Comparison of ENCODE assay signal across 8 mouse cellular contexts in the genomic region with DNA sequence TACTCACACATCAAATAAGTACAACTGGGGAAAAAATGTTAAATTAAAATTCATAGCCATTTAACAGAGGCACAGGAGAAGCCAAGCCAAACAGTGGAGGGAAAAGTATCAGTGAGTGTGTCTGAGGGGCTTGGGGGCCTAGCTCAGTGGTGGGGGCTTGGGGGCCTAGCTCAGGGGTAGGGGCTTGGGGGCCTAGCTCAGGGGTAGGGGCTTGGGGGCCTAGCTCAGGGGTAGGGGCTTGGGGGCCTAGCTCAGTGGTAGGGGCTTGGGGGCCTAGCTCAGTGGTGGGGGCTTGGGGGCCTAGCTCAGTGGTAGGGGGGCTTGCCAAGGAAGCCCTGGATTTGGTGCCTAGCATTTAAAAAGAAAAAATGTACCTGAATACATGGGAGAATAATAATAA.
DNase-seq lines count a peak whose midpoint lies in the region; ATAC-seq and TF ChIP-seq lines count a peak whose summit lies in the region.
"Not testable (repeated sequence)": the region's sequence is repeated elsewhere in the genome, so short reads cannot be mapped to it uniquely, and the experiment has no call there.

No protein-coding gene starts in this region.

- not testable (repeated sequence) for H3K27me3 ChIP-seq in embryonic facial prominence, embryonic 11.5 days (ENCODE audit: control insufficient read depth, insufficient read depth, low read length); forebrain, embryonic 13.5 days; heart, embryonic 15.5 days; intestine, embryonic 14.5 days (replicated peaks; ENCODE audit: control insufficient read depth, insufficient read depth, low read length); limb, embryonic 12.5 days; lung, embryonic 14.5 days (ENCODE audit: insufficient read depth, low read length); midbrain, embryonic 13.5 days; neural tube, embryonic 15.5 days (replicated peaks)

- not testable (repeated sequence) for H3K4me1 ChIP-seq in embryonic facial prominence, embryonic 11.5 days (ENCODE audit: control insufficient read depth, insufficient read depth, low read length)
- H3K4me1 ChIP-seq in forebrain, embryonic 13.5 days: peaks cover 50% of the 10 kb centered on the region
- H3K4me1 ChIP-seq in heart, embryonic 15.5 days (replicated peaks): peaks cover 18% of the 10 kb centered on the region
- peaks cover 21% of the 10 kb centered on the region for H3K4me1 ChIP-seq in intestine, embryonic 14.5 days (replicated peaks; ENCODE audit: control insufficient read depth, insufficient read depth, low read length)
- H3K4me1 ChIP-seq in limb, embryonic 12.5 days (replicated peaks): peaks cover 36% of the 10 kb centered on the region
- H3K4me1 ChIP-seq in lung, embryonic 14.5 days (ENCODE audit: insufficient read depth): peaks cover 19% of the 10 kb centered on the region
- peaks cover 43% of the 10 kb centered on the region for H3K4me1 ChIP-seq in midbrain, embryonic 13.5 days (replicated peaks)
- peaks cover 38% of the 10 kb centered on the region for H3K4me1 ChIP-seq in neural tube, embryonic 15.5 days

- ATAC-seq in embryonic facial prominence, embryonic 11.5 days (replicated peaks; ENCODE audit: insufficient number of reproducible peaks, low FRiP score, low TSS enrichment, low read depth): peak; percentile 76; the same call in 1 of the 2 replicates
- peak; percentile 83 for ATAC-seq in forebrain, embryonic 13.5 days
- ATAC-seq in heart, embryonic 15.5 days (replicated peaks; ENCODE audit: insufficient number of reproducible peaks, insufficient read depth, low FRiP score, low read depth): peak; percentile 75; the same call in 1 of the 2 replicates
- ATAC-seq in intestine, embryonic 14.5 days (replicated peaks; ENCODE audit: low FRiP score, low TSS enrichment, low read depth): peak; percentile 86; the same call in 1 of the 2 replicates
- ATAC-seq in limb, embryonic 12.5 days (ENCODE audit: insufficient number of reproducible peaks, insufficient read depth, low FRiP score, low TSS enrichment, low read depth): peak; percentile 78; the same call in 1 of the 2 replicates
- 0 out of 2 replicates have a peak, but pooled peaks have one; percentile 45 for ATAC-seq in lung, embryonic 14.5 days (ENCODE audit: insufficient read depth)
- peak; percentile 80 for ATAC-seq in midbrain, embryonic 13.5 days
- ATAC-seq in neural tube, embryonic 15.5 days (ENCODE audit: low FRiP score): peak; percentile 84

- not testable (repeated sequence) for H3K9me3 ChIP-seq in embryonic facial prominence, embryonic 11.5 days (replicated peaks; ENCODE audit: control insufficient read depth, low read length); forebrain, embryonic 13.5 days (replicated peaks); heart, embryonic 15.5 days (replicated peaks); intestine, embryonic 14.5 days (ENCODE audit: control insufficient read depth, low read length); limb, embryonic 12.5 days; lung, embryonic 14.5 days (ENCODE audit: low read depth, low read length); midbrain, embryonic 13.5 days; neural tube, embryonic 15.5 days (replicated peaks)

- H3K4me2 ChIP-seq in embryonic facial prominence, embryonic 11.5 days (ENCODE audit: low read depth, low read length); forebrain, embryonic 13.5 days; heart, embryonic 15.5 days; intestine, embryonic 14.5 days (ENCODE audit: low read length); limb, embryonic 12.5 days; lung, embryonic 14.5 days; midbrain, embryonic 13.5 days (replicated peaks); neural tube, embryonic 15.5 days: not testable (repeated sequence)

- not testable (repeated sequence) for DNase-seq in embryonic facial prominence, embryonic 11.5 days (ENCODE audit: low spot score); intestine, embryonic 14.5 days (ENCODE audit: low spot score); lung, embryonic 14.5 days

- not testable (repeated sequence) for TF ChIP-seq CTCF in lung, embryonic 14.5 days (IDR thresholded peaks at IDR 0.05; ENCODE audit: low read depth)

- not testable (repeated sequence) for H3K9ac ChIP-seq in embryonic facial prominence, embryonic 11.5 days (replicated peaks; ENCODE audit: low read length); forebrain, embryonic 13.5 days; heart, embryonic 15.5 days; intestine, embryonic 14.5 days (ENCODE audit: low read length); limb, embryonic 12.5 days (replicated peaks); lung, embryonic 14.5 days; midbrain, embryonic 13.5 days (replicated peaks); neural tube, embryonic 15.5 days (replicated peaks)

- H3K36me3 ChIP-seq in embryonic facial prominence, embryonic 11.5 days (replicated peaks; ENCODE audit: control insufficient read depth, insufficient read depth, low read depth, low read length); forebrain, embryonic 13.5 days (ENCODE audit: poor library complexity, severe bottlenecking); heart, embryonic 15.5 days; intestine, embryonic 14.5 days (ENCODE audit: control insufficient read depth, insufficient read depth, low read length); limb, embryonic 12.5 days; lung, embryonic 14.5 days (ENCODE audit: insufficient read depth); midbrain, embryonic 13.5 days; neural tube, embryonic 15.5 days: not testable (repeated sequence)

- not testable (repeated sequence) for H3K4me3 ChIP-seq in embryonic facial prominence, embryonic 11.5 days (ENCODE audit: low read depth, low read length); forebrain, embryonic 13.5 days; heart, embryonic 15.5 days; intestine, embryonic 14.5 days (ENCODE audit: low read depth, low read length); limb, embryonic 12.5 days (replicated peaks); lung, embryonic 14.5 days (ENCODE audit: low read depth, low read length); midbrain, embryonic 13.5 days (replicated peaks); neural tube, embryonic 15.5 days (replicated peaks)

- H3K27ac ChIP-seq in embryonic facial prominence, embryonic 11.5 days (replicated peaks; ENCODE audit: low read depth, low read length); heart, embryonic 15.5 days; intestine, embryonic 14.5 days (ENCODE audit: low read depth); lung, embryonic 14.5 days (ENCODE audit: low read depth); midbrain, embryonic 13.5 days; neural tube, embryonic 15.5 days (replicated peaks): not testable (repeated sequence)
- H3K27ac ChIP-seq in forebrain, embryonic 13.5 days: peak overlapping the region; percentile 49; the same call in 1 of the 2 replicates
- H3K27ac ChIP-seq in limb, embryonic 12.5 days: 0 out of 2 replicates have a peak overlapping the region, but pooled peaks have one; percentile 68
